32 mouse cellular contexts compared by ENCODE assay signal in the genomic region with DNA sequence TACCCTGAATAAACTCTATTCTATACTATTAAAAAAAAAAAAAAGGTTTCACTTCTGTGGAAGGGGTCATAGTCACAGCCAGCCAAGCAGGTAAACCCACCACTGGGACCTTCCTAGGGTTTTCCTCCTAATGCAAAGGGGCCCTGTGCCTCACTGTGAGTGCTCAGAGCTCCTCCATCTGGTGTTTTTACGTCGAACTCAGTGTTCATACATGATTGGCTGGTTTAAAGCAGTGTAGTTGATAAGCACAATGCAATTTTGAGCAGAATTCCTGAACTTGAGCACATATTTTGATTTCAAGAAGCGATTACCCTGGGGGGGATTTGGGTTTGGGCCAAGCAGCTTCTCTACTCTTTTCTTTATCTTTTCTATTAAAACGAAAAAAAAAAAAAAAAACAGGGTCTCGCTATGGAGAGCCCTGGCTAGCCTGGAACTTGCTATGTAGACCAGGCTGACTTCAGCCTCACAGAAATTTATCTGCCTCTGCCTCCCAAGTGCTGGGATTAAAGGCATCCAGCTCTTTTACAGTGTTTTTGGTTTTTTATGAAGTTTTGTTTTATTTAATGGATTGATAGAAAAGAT. TPM values are rescaled to one million over a fixed set of nuclear protein-coding genes. Genes with fewer than 3 reads are reported as not detected.
"Had no signal": no experiment of that assay in that cellular context is flagged by ENCODE, and none has a peak within 500 bp of the region (broad histone marks: within the 10 kb centered on the region; RNA-seq: fewer than 3 reads in every experiment).

No protein-coding gene starts in this region.

- H3K4me3 ChIP-seq: heart, embryonic 10.5 days; heart, embryonic 12.5 days; heart, embryonic 13.5 days; heart, embryonic 15.5 days; hindbrain, embryonic 10.5 days; hindbrain, embryonic 12.5 days; hindbrain, embryonic 13.5 days; hindbrain, embryonic 15.5 days; intestine, embryonic 15.5 days; kidney, embryonic 15.5 days; layer of hippocampus, adult 2 months; left cerebral cortex, adult 2 months had no signal

- H3K9ac ChIP-seq: heart, embryonic 12.5 days; heart, embryonic 13.5 days; heart, embryonic 15.5 days; hindbrain, embryonic 12.5 days; hindbrain, embryonic 13.5 days; hindbrain, embryonic 14.5 days; hindbrain, embryonic 15.5 days; intestine, embryonic 15.5 days; kidney, embryonic 15.5 days had no signal

- H3K27me3 ChIP-seq: intestine, embryonic 15.5 days had no signal

- H3K9me3 ChIP-seq: heart, embryonic 10.5 days; heart, embryonic 12.5 days; heart, embryonic 13.5 days; heart, embryonic 15.5 days; hindbrain, embryonic 10.5 days; hindbrain, embryonic 12.5 days; hindbrain, embryonic 13.5 days; hindbrain, embryonic 15.5 days; intestine, embryonic 15.5 days; kidney, embryonic 15.5 days had no signal

- H3K36me3 ChIP-seq: heart, embryonic 10.5 days; heart, embryonic 12.5 days; heart, embryonic 13.5 days; heart, embryonic 15.5 days; hindbrain, embryonic 10.5 days; hindbrain, embryonic 12.5 days; hindbrain, embryonic 13.5 days; hindbrain, embryonic 15.5 days; intestine, embryonic 15.5 days; kidney, embryonic 15.5 days had no signal

- DNase-seq: heart, postnatal 10 days; heart, postnatal 14 days; heart, postnatal 36 days; heart, postnatal 4 days; kidney, adult 18-20 months; kidney, postnatal 10 days; kidney, postnatal 4 days; layer of hippocampus, adult 9-11 months; layer of hippocampus, postnatal 36 days had no signal

- H3K27ac ChIP-seq: heart, embryonic 10.5 days; heart, embryonic 13.5 days; heart, embryonic 15.5 days; hindbrain, embryonic 12.5 days; hindbrain, embryonic 13.5 days; hindbrain, embryonic 14.5 days; hindbrain, embryonic 15.5 days; hindbrain, postnatal 0 days; intestine, embryonic 15.5 days; kidney, embryonic 15.5 days; kidney, postnatal 0 days; layer of hippocampus, adult 2 months; left cerebral cortex, adult 2 months had no signal

- H3K4me1 ChIP-seq: heart, embryonic 12.5 days; heart, embryonic 15.5 days; hindbrain, embryonic 15.5 days had no signal

RNA-seq across cellular contexts. Expression of a gene that starts 21.1 kb away (rescaled TPM):
- total RNA-seq: heart, postnatal 10 days; heart, postnatal 14 days; heart, postnatal 25 days; heart, postnatal 36 days; heart, postnatal 4 days; layer of hippocampus, adult 18-20 months; layer of hippocampus, adult 2 months; layer of hippocampus, postnatal 10 days; layer of hippocampus, postnatal 14 days; layer of hippocampus, postnatal 25 days; layer of hippocampus, postnatal 36 days; left cerebral cortex, adult 18-20 months; left cerebral cortex, adult 2 months had no signal
- polyA plus RNA-seq: heart, postnatal 0 days; inflammation-experienced regulatory T-cells, adult 6 months had no signal
